Mouse (Mus musculus) midbrain, postnatal 0 days (tissue): ENCODE measurements around the gene Cnnm2. TPM values are rescaled to one million over a fixed set of nuclear protein-coding genes. Genes with fewer than 3 reads are reported as not detected.

Source experiments
- ATAC-seq: fragments of 200-750 bp; cut with Nextera tagmentation; 2 replicates; pipeline ENCODE4 v1.8.0; 2017; ENCODE audit warnings: moderate number of reproducible peaks, mild to moderate bottlenecking, moderate TSS enrichment, moderate library complexity; ENCODE audit not compliant: low FRiP score
- DNase-seq: peaks from one replicate; pipeline ENCODE4 v3.0.0-alpha.2; 2015; ENCODE audit warnings: low spot score
- H3K27ac ChIP-seq: fragments of 300-500 bp; sonication (generic); 2 replicates; pipeline ENCODE4 v1.5.1; 2014; ENCODE audit warnings: low read depth, mild to moderate bottlenecking, low read length, mixed read lengths
- H3K27me3 ChIP-seq: fragments of 300-500 bp; sonication (generic); 2 replicates; pipeline ENCODE4 v1.6.1; 2014; ENCODE audit warnings: low read length, control low read depth, mixed read lengths; ENCODE audit not compliant: insufficient read depth
- H3K36me3 ChIP-seq: fragments of 300-500 bp; sonication (generic); 2 replicates; pipeline ENCODE4 v1.6.1; 2014; ENCODE audit warnings: low read length, control low read depth, mixed read lengths; ENCODE audit not compliant: insufficient read depth
- H3K4me1 ChIP-seq: fragments of 300-500 bp; sonication (generic); 2 replicates; pipeline ENCODE4 v1.6.1; 2014; ENCODE audit warnings: mild to moderate bottlenecking, control low read depth, antibody characterized with exemption, low read length, mixed read lengths; ENCODE audit not compliant: insufficient read depth
- H3K4me2 ChIP-seq: fragments of 300-500 bp; sonication (generic); 2 replicates; pipeline ENCODE4 v1.6.1; 2014; ENCODE audit warnings: low read depth, mild to moderate bottlenecking, low read length, mixed read lengths; ENCODE audit not compliant: poor library complexity, severe bottlenecking
- H3K4me3 ChIP-seq: fragments of 300-500 bp; sonication (generic); 2 replicates; pipeline ENCODE4 v1.5.1; 2014; ENCODE audit warnings: low read depth, mild to moderate bottlenecking, low read length, moderate library complexity
- H3K9ac ChIP-seq: fragments of 300-500 bp; sonication (generic); replicated peaks from 2 replicates; pipeline ENCODE4 v1.6.1; 2014; ENCODE audit warnings: mild to moderate bottlenecking, low read length, moderate library complexity, mixed read lengths; ENCODE audit not compliant: poor library complexity, severe bottlenecking
- H3K9me3 ChIP-seq: fragments of 300-500 bp; sonication (generic); 2 replicates; pipeline ENCODE4 v1.6.1; 2016; ENCODE audit warnings: low read length, control low read depth
- CTCF ChIP-seq: IDR thresholded peaks from 2 replicates; pipeline ENCODE4 v1.5.1; 2016; ENCODE audit warnings: antibody characterized with exemption, mild to moderate bottlenecking
- WGBS: fragments of 180-500 bp; shearing (Covaris S2); extraction: QIAGEN DNeasy Blood & Tissue Kit; methylation state at CpG from one replicate; pipeline ENCODE4 v1.1.7; 2014; 5-methylcytosine and 5-hydroxymethylcytosine counted together
- polyA plus RNA-seq: library from polyadenylated mRNA; unstranded; fragments of >200 nt; fragmentation: Nextera tagmentation; extraction: Ambion mirVana; gene quantifications from 2 replicates; pipeline ENCODE4 v1.2.1, GENCODE M21; 2015
- total RNA-seq: library from RNA; depleted of rRNA; stranded (reverse); fragments of >200 nt; gene quantifications from 2 replicates; pipeline ENCODE4 v1.2.3, GENCODE M21; 2014

Cnnm2 gene
- total and polyA plus RNA-seq, 2 experiments from 2014 or later: 8.3 to 26.1 TPM

- ATAC-seq: no peak
- H3K36me3 ChIP-seq: no peaks in the 10 kb centered on the region
- H3K9ac ChIP-seq: no peak overlapping the region
- no peak for TF ChIP-seq CTCF
- H3K4me3 ChIP-seq: no peak overlapping the region
- DNase-seq: no peak
- H3K4me1 ChIP-seq: no peaks in the 10 kb centered on the region
- no peak overlapping the region for H3K4me2 ChIP-seq
- no peak overlapping the region; the same call in 1 of the 2 replicates for H3K27ac ChIP-seq
- WGBS: 68% methylated on average over 5 of the region's 5 CpGs
- H3K27me3 ChIP-seq: no peaks in the 10 kb centered on the region
- no peaks in the 10 kb centered on the region for H3K9me3 ChIP-seq
Observed at GRCm38 (mm10) chr19:46823759-46824158, 62.4 kb downstream of the Cnnm2 start.

DNA sequence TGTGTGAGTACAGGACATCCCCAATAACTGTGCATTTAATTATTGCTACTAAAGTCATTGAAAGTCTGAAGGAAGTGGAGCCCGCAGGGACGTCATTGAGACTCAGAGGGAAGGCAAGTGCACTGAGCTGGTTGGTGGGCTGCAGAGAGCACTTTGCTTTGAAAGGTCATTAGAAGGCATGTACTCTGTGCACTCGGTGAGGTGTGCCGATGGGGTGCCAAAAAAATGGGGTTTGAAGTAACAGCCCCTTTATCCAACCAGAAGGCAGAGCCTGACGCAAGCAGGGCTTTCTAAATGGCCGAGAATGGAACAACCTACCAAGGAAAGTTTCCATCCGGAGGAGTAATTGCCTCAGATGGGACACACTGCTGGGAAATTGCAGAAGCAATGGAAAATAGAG lies 63.5 kb downstream of the Cnnm2 start:
- no peaks in the 10 kb centered on the region for H3K36me3 ChIP-seq
- no peaks in the 10 kb centered on the region for H3K4me1 ChIP-seq
- DNase-seq (no peak), ATAC-seq (no peak)
- no peaks in the 10 kb centered on the region for H3K27me3 ChIP-seq
- WGBS: 79% methylated on average over 7 of the region's 7 CpGs
- H3K4me2 ChIP-seq: no peak overlapping the region
- no peak overlapping the region for H3K9ac ChIP-seq
- H3K4me3 ChIP-seq: no peak overlapping the region
- TF ChIP-seq CTCF: no peak
- no peak overlapping the region for H3K27ac ChIP-seq
- no peaks in the 10 kb centered on the region for H3K9me3 ChIP-seq

DNA sequence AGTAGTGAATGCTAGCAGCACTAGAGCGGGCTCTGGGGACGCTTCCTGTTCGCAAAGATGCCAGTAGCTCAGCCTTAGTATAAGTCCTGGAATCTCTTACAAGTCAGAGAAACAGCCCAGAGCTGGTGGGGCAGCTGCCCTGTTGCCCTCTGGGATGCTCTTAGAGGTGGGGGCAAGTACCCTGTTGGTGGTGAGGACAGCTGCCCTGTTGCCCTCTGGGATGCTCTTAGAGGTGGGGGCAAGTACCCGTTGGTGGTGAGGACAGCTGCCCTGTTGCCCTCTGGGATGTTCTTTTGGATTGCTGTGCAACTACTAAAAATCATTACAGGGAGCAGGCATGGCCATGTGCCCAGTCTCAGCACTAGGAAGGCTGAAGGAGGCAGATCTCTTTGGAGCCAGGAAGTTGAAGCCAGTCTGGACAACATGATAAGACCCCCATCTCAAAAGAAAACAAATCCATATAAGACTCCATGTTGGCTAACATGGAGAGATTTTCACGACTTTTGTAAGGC lies 66.3 kb downstream of the Cnnm2 start:
- no peak for TF ChIP-seq CTCF
- ATAC-seq (no peak), DNase-seq (no peak)
- no peak overlapping the region for H3K9ac ChIP-seq
- H3K4me3 ChIP-seq: no peak overlapping the region
- H3K27ac ChIP-seq: no peak overlapping the region
- H3K4me2 ChIP-seq: no peak overlapping the region
- H3K4me1 ChIP-seq: no peaks in the 10 kb centered on the region
- no peaks in the 10 kb centered on the region for H3K27me3 ChIP-seq
- 89% methylated on average over 5 of the region's 5 CpGs for WGBS
- H3K9me3 ChIP-seq: no peaks in the 10 kb centered on the region
- no peaks in the 10 kb centered on the region for H3K36me3 ChIP-seq

DNA sequence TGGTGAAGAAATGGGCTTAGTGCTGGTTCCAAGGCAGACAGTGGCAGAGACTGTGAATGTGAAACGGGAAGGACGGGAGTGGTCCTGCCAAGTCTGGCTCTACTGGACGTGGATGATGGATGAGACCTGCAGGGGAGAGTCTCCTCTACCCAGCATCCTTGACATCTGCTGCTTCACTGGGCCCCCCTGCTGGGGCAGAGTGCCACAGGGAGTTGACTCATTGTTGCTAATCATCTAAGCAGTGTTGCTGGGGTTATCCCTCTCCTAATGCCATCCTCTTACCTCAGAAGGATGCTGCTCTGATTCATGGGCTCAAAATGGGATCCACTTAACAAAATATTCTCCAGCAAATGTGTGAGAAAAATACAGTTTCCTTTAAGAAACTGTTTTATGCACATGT lies 67.6 kb downstream of the Cnnm2 start:
- no peak for ATAC-seq
- H3K4me3 ChIP-seq: no peak overlapping the region
- DNase-seq: no peak
- no peaks in the 10 kb centered on the region for H3K9me3 ChIP-seq
- H3K9ac ChIP-seq: no peak overlapping the region
- H3K4me1 ChIP-seq: no peaks in the 10 kb centered on the region
- H3K27ac ChIP-seq: no peak overlapping the region
- no peaks in the 10 kb centered on the region for H3K27me3 ChIP-seq
- H3K4me2 ChIP-seq: no peak overlapping the region
- 53% methylated on average over 3 of the region's 3 CpGs for WGBS
- no peak for TF ChIP-seq CTCF
- H3K36me3 ChIP-seq: no peaks in the 10 kb centered on the region

- WGBS: 71% methylated on average over 9 of the region's 9 CpGs
Observed at GRCm38 (mm10) chr19:46831381-46831780, 70.0 kb downstream of the Cnnm2 start.

DNA sequence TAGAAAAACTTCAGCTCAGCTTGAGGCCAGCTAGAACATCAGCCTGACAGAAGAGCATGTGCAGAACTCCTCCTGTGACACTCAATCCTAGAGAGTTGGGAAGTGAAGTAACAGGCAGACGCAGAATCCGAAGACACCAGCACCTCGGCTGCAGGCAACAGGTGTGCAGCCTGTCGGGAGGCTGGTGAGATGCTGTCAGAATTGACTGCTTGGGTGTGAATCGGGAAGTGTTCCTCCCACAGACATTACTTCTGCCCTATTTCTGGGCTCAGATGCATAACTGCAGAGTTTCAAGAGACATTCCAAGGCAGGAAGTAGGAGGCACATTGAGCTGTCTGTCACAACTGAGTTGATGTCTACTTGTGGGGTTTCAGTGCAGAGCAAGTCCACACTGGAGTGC lies 72.9 kb downstream of the Cnnm2 start:
- TF ChIP-seq CTCF: no peak
- WGBS: 91% methylated on average over 5 of the region's 5 CpGs
- no peak for ATAC-seq
- no peak for DNase-seq
- Histone ChIP-seq H3K27ac (no peak overlapping the region), H3K9me3 (no peaks in the 10 kb centered on the region), H3K4me1 (no peaks in the 10 kb centered on the region), H3K36me3 (no peaks in the 10 kb centered on the region), H3K4me2 (no peak overlapping the region), H3K9ac (no peak overlapping the region), H3K4me3 (no peak overlapping the region), H3K27me3 (no peaks in the 10 kb centered on the region)

More at GRCm38 (mm10) chr19:46831381-46831780, 70.0 kb downstream of the Cnnm2 start:
- no peak overlapping the region for H3K27ac ChIP-seq
- H3K36me3 ChIP-seq: no peaks in the 10 kb centered on the region
- no peaks in the 10 kb centered on the region for H3K4me1 ChIP-seq
- no peak overlapping the region for H3K4me3 ChIP-seq
- no peak for TF ChIP-seq CTCF
- ATAC-seq: no peak
- no peak overlapping the region for H3K4me2 ChIP-seq
- H3K9ac ChIP-seq: no peak overlapping the region
- DNase-seq: no peak
- H3K9me3 ChIP-seq: no peaks in the 10 kb centered on the region
- H3K27me3 ChIP-seq: no peaks in the 10 kb centered on the region
